Mouse (Mus musculus) lung, postnatal 0 days (tissue): ENCODE results near the gene Wasf2.

Experiments used
- CTCF ChIP-seq: IDR thresholded peaks from 2 replicates; pipeline ENCODE4 v1.5.1; 2016; ENCODE audit warnings: antibody characterized with exemption, mild to moderate bottlenecking
- EP300 ChIP-seq: IDR thresholded peaks from 2 replicates; pipeline ENCODE4 v1.6.1; 2016; ENCODE audit warnings: antibody characterized with exemption, mild to moderate bottlenecking, control low read depth

- TF ChIP-seq CTCF (no peak), EP300 (no peak)
These were observed 48.0 kb downstream of the Wasf2 start for GRCm38 (mm10) chr4:133178305-133178704.
